Mouse (Mus musculus): ENCODE data around the gene Hmbs. TPM values are rescaled to one million over a fixed set of nuclear protein-coding genes. Genes with fewer than 3 reads are reported as not detected.
"Not testable (repeated sequence)": the region's sequence is repeated elsewhere in the genome, so short reads cannot be mapped to it uniquely, and the experiment has no call there.

Gene Hmbs
- polyA plus RNA-seq (2015; fragmentation: Nextera tagmentation; extraction: Ambion mirVana) = 133 and 137 TPM in 2 replicates

GRCm38 (mm10) chr9:44343781-44344421, at the start of gene Hmbs:
Gene Hmbs, minus strand, starts transcription at chr9:44344228.
- peak within 1 kb of the TSS; percentile 94 for H3K9ac ChIP-seq (replicated peaks; ENCODE audit: low read length)
- H3K36me3 ChIP-seq (ENCODE audit: insufficient read depth, low read length) = peaks cover 29% of the 10 kb centered on the region
- WGBS = under 1% methylated on average over 39 of the region's 39 CpGs
- H3K4me2 ChIP-seq (replicated peaks; ENCODE audit: low read depth, low read length) = peak within 1 kb of the TSS; percentile 71
- H3K27me3 ChIP-seq (ENCODE audit: insufficient read depth, low read length) = no peaks in the 10 kb centered on the region
- no peaks in the 10 kb centered on the region for H3K9me3 ChIP-seq (ENCODE audit: low read length)
- peaks cover 14% of the 10 kb centered on the region for H3K4me1 ChIP-seq (ENCODE audit: insufficient read depth, low read length)
- peak; percentile 97 for ATAC-seq (ENCODE audit: low FRiP score, low TSS enrichment)
- peak within 1 kb of the TSS; percentile 90 for H3K4me3 ChIP-seq (ENCODE audit: low read length)
- peak within 1 kb of the TSS; percentile 99 for H3K27ac ChIP-seq (ENCODE audit: low read length)

GRCm38 (mm10) chr9:44391466-44391865, 47.4 kb upstream of the Hmbs start:
- WGBS = 43% methylated on average over 4 of the region's 4 CpGs
- no peaks in the 10 kb centered on the region for H3K27me3 ChIP-seq (ENCODE audit: insufficient read depth, low read length)
- peak; percentile 58; the same call in 1 of the 2 replicates for ATAC-seq (ENCODE audit: low FRiP score, low TSS enrichment)
- no peak overlapping the region for H3K9ac ChIP-seq (replicated peaks; ENCODE audit: low read length)
- peaks cover 53% of the 10 kb centered on the region for H3K36me3 ChIP-seq (ENCODE audit: insufficient read depth, low read length)
- H3K4me3 ChIP-seq (ENCODE audit: low read length) = no peak overlapping the region
- no peak overlapping the region for H3K27ac ChIP-seq (ENCODE audit: low read length)
- H3K9me3 ChIP-seq (ENCODE audit: low read length) = no peaks in the 10 kb centered on the region
- H3K4me1 ChIP-seq (ENCODE audit: insufficient read depth, low read length) = peaks cover 4% of the 10 kb centered on the region; the same call in 1 of the 2 replicates
- H3K4me2 ChIP-seq (replicated peaks; ENCODE audit: low read depth, low read length) = no peak overlapping the region

- Histone ChIP-seq H3K4me3 (ENCODE audit: low read length) (no peak overlapping the region), H3K4me2 (replicated peaks; ENCODE audit: low read depth, low read length) (no peak overlapping the region), H3K9ac (replicated peaks; ENCODE audit: low read length) (no peak overlapping the region), H3K9me3 (ENCODE audit: low read length) (no peaks in the 10 kb centered on the region), H3K27me3 (ENCODE audit: insufficient read depth, low read length) (no peaks in the 10 kb centered on the region), H3K4me1 (ENCODE audit: insufficient read depth, low read length) (no peaks in the 10 kb centered on the region), H3K27ac (ENCODE audit: low read length) (no peak overlapping the region), H3K36me3 (ENCODE audit: insufficient read depth, low read length) (peaks cover 72% of the 10 kb centered on the region)
- ATAC-seq (ENCODE audit: low FRiP score, low TSS enrichment) = no peak
- WGBS = 66% methylated on average over 8 of the region's 8 CpGs
These were observed 45.2 kb upstream of the Hmbs start for GRCm38 (mm10) chr9:44389273-44389672.

DNA sequence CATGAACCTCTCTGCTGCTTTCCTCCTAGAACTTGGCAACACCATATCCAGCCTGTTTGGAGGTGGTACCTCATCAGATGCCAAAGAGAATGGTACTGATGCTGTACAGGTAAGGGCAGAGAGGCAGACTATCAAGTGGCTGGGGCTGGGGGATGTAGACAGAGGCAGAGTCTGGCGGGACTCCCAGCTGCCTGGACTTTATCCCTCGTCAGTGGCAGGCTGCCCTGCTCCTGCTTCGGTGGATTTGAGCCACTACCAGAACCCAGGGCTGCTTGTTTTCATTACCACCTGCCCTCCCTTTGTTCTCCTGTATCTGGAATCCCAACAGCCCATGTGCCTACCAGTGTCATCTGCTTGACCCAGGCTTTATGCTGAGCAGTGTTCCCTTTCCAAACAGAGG, 43.2 kb upstream of the Hmbs start:
- no peak overlapping the region for H3K27ac ChIP-seq (ENCODE audit: low read length)
- H3K36me3 ChIP-seq (ENCODE audit: insufficient read depth, low read length) = peaks cover 85% of the 10 kb centered on the region
- no peak overlapping the region for H3K9ac ChIP-seq (replicated peaks; ENCODE audit: low read length)
- no peak for ATAC-seq (ENCODE audit: low FRiP score, low TSS enrichment)
- H3K4me1 ChIP-seq (ENCODE audit: insufficient read depth, low read length) = no peaks in the 10 kb centered on the region
- H3K9me3 ChIP-seq (ENCODE audit: low read length) = no peaks in the 10 kb centered on the region
- 82% methylated on average over 3 of the region's 3 CpGs for WGBS
- no peaks in the 10 kb centered on the region for H3K27me3 ChIP-seq (ENCODE audit: insufficient read depth, low read length)
- no peak overlapping the region for H3K4me3 ChIP-seq (ENCODE audit: low read length)
- H3K4me2 ChIP-seq (replicated peaks; ENCODE audit: low read depth, low read length) = no peak overlapping the region

- no peak overlapping the region for H3K9ac ChIP-seq (replicated peaks; ENCODE audit: low read length)
- H3K27me3 ChIP-seq (ENCODE audit: insufficient read depth, low read length) = no peaks in the 10 kb centered on the region
- no peak overlapping the region for H3K27ac ChIP-seq (ENCODE audit: low read length)
- peaks cover 82% of the 10 kb centered on the region for H3K36me3 ChIP-seq (ENCODE audit: insufficient read depth, low read length)
- no peak for ATAC-seq (ENCODE audit: low FRiP score, low TSS enrichment)
- no peak overlapping the region for H3K4me3 ChIP-seq (ENCODE audit: low read length)
- no peak overlapping the region for H3K4me2 ChIP-seq (replicated peaks; ENCODE audit: low read depth, low read length)
- peaks cover 12% of the 10 kb centered on the region for H3K4me1 ChIP-seq (ENCODE audit: insufficient read depth, low read length)
- WGBS = 90% methylated on average over 13 of the region's 13 CpGs
- H3K9me3 ChIP-seq (ENCODE audit: low read length) = no peaks in the 10 kb centered on the region
These were observed 40.6 kb upstream of the Hmbs start for GRCm38 (mm10) chr9:44384596-44384995.

GRCm38 (mm10) chr9:44379862-44380261, 35.8 kb upstream of the Hmbs start:
- peak; percentile 57 for ATAC-seq (ENCODE audit: low FRiP score, low TSS enrichment)
- Histone ChIP-seq H3K27ac (ENCODE audit: low read length) (peak overlapping the region; percentile 88), H3K27me3 (ENCODE audit: insufficient read depth, low read length) (no peaks in the 10 kb centered on the region), H3K4me1 (ENCODE audit: insufficient read depth, low read length) (peaks cover 17% of the 10 kb centered on the region), H3K4me2 (replicated peaks; ENCODE audit: low read depth, low read length) (peak overlapping the region; percentile 96), H3K36me3 (ENCODE audit: insufficient read depth, low read length) (peaks cover 39% of the 10 kb centered on the region), H3K9me3 (ENCODE audit: low read length) (no peaks in the 10 kb centered on the region), H3K4me3 (ENCODE audit: low read length) (peak overlapping the region; percentile 87), H3K9ac (replicated peaks; ENCODE audit: low read length) (peak overlapping the region; percentile 90)
- 7% methylated on average over 15 of the region's 15 CpGs for WGBS

DNA sequence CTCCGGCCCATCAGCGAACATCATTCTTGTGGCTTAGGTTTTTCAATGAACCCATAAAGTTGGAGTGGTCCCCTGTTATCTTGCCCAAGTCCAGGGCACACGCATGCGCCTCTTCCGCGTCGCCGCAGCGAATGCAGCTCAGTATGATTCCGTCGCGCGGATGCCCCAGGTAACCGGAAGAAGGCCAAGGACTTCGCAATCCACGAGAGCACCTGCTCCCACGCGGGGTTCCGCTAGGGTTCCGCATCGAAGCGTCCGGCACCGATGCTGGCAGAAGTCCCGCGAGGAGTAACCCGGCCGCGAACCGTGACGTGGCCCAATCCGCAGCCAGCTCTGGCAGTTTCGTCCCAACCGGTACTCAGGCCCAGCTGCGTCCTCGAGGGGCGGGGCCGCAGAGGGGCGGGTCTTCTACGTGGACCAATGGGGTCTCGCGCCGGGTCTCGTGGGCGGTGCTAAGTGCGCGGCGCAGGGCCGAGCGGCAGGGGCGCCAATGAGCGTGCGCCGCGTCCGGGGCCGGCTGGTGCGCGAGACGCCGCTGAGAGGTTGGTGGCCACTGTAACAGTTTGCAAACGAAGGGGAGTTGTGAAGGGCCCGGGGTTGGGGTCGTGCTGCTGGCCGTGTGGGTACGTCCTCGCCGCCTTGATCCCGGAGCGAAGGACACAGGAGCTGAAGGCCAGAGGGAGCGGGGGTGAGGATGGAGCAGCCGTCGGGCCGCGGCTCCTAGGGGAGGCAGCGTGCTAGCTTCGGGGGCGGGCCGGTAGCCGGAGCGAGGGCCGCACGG, 35.2 kb upstream of the Hmbs start, which contains the start of gene Hyou1:
Hyou1 (plus strand) TSS at position 437 of the 781 bp plus-strand sequence.
- peak; percentile 98 for ATAC-seq (ENCODE audit: low FRiP score, low TSS enrichment)
- Histone ChIP-seq H3K27me3 (ENCODE audit: insufficient read depth, low read length) (no peaks in the 10 kb centered on the region), H3K27ac (ENCODE audit: low read length) (peak within 1 kb of the TSS; percentile 93), H3K4me3 (ENCODE audit: low read length) (peak within 1 kb of the TSS; percentile 87), H3K36me3 (ENCODE audit: insufficient read depth, low read length) (peaks cover 33% of the 10 kb centered on the region), H3K9ac (replicated peaks; ENCODE audit: low read length) (peak within 1 kb of the TSS; percentile 90), H3K4me1 (ENCODE audit: insufficient read depth, low read length) (peaks cover 17% of the 10 kb centered on the region), H3K9me3 (ENCODE audit: low read length) (no peaks in the 10 kb centered on the region), H3K4me2 (replicated peaks; ENCODE audit: low read depth, low read length) (peak within 1 kb of the TSS; percentile 96)
- under 1% methylated on average over 83 of the region's 83 CpGs for WGBS

DNA sequence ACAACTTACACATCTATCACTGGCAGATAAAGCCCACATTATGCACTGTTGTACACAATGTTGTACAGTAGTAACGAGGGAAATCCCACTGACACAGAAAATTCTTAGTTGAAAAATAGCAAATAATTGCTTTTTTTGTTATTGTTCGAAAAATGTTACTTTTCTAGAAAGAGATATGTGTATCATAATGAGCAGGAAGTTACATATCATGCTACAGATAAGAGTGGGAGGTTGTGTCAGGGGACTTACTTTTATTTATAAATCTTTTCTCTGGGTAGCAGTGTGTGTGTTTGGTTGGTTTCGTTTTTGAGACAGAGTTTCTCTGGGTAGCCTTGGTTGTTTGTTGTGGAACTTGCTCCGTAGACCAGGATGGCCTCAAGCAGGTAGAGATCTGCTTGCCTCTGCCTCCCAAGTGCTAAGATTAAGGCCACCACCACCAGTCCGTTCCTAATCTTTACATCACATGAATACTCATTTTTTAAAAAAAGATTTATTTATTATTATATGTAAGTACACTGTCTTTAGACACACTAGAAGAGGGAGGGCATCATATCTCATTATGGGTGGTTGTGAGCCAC, 34.2 kb upstream of the Hmbs start:
- no peak for ATAC-seq (ENCODE audit: low FRiP score, low TSS enrichment)
- WGBS = 88% methylated on average over 5 of the region's 5 CpGs
- no peak overlapping the region for H3K27ac ChIP-seq (ENCODE audit: low read length)

GRCm38 (mm10) chr9:44377335-44377734, 33.3 kb upstream of the Hmbs start:
- H3K4me1 ChIP-seq (ENCODE audit: insufficient read depth, low read length) = peaks cover 17% of the 10 kb centered on the region
- not testable (repeated sequence) for H3K27ac ChIP-seq (ENCODE audit: low read length); H3K9ac ChIP-seq (replicated peaks; ENCODE audit: low read length); H3K4me3 ChIP-seq (ENCODE audit: low read length); H3K4me2 ChIP-seq (replicated peaks; ENCODE audit: low read depth, low read length); ATAC-seq (ENCODE audit: low FRiP score, low TSS enrichment); H3K27me3 ChIP-seq (ENCODE audit: insufficient read depth, low read length); H3K9me3 ChIP-seq (ENCODE audit: low read length)
- WGBS = 76% methylated on average over 2 of the region's 2 CpGs
- H3K36me3 ChIP-seq (ENCODE audit: insufficient read depth, low read length) = peaks cover 15% of the 10 kb centered on the region

More for the DNA sequence above, 34.2 kb upstream of the Hmbs start:
- Histone ChIP-seq H3K4me1 (ENCODE audit: insufficient read depth, low read length) (peaks cover 17% of the 10 kb centered on the region), H3K9me3 (ENCODE audit: low read length) (no peaks in the 10 kb centered on the region), H3K9ac (replicated peaks; ENCODE audit: low read length) (peak overlapping the region; percentile 87), H3K4me2 (replicated peaks; ENCODE audit: low read depth, low read length) (peak overlapping the region; percentile 96), H3K4me3 (ENCODE audit: low read length) (peak overlapping the region; percentile 87), H3K27me3 (ENCODE audit: insufficient read depth, low read length) (no peaks in the 10 kb centered on the region), H3K36me3 (ENCODE audit: insufficient read depth, low read length) (peaks cover 24% of the 10 kb centered on the region)

Measured in kidney, embryonic 16.5 days (tissue).